Mouse (Mus musculus) spleen, adult 12 weeks (tissue): ENCODE results near the gene Exoc2.
A peak's percentile ranks its signal among the peaks of the same experiment; 100 is the strongest.

ENCODE experiments used
- DNase-seq: peaks from one replicate; pipeline ENCODE4 v3.0.0; 2022; ENCODE audit warnings: low spot score

Exoc2 gene

GRCm38 (mm10) chr13:30971047-30971446 lies 2.8 kb downstream of the Exoc2 start:
- DNase-seq = no peak

GRCm38 (mm10) chr13:30968311-30968710 lies 5.6 kb downstream of the Exoc2 start:
- DNase-seq = no peak

GRCm38 (mm10) chr13:30966507-30966911 lies 7.4 kb downstream of the Exoc2 start:
- no peak for DNase-seq

GRCm38 (mm10) chr13:30961932-30962331 lies 12.0 kb downstream of the Exoc2 start:
- no peak for DNase-seq

GRCm38 (mm10) chr13:30960714-30961113 lies 13.2 kb downstream of the Exoc2 start:
- no peak for DNase-seq

GRCm38 (mm10) chr13:30953580-30953979 lies 20.3 kb downstream of the Exoc2 start:
- DNase-seq = no peak

- DNase-seq = no peak
Measured at GRCm38 (mm10) chr13:30952044-30952443, 21.8 kb downstream of the Exoc2 start.

GRCm38 (mm10) chr13:30949181-30949580 lies 24.7 kb downstream of the Exoc2 start:
- DNase-seq = no peak

GRCm38 (mm10) chr13:30947540-30947939 lies 26.4 kb downstream of the Exoc2 start, which contains the start of gene Hus1b:
TSS of gene Hus1b (minus strand) at chr13:30947759.
- no peak for DNase-seq

- peak; percentile 12 for DNase-seq
Measured at GRCm38 (mm10) chr13:30947129-30947528, 26.8 kb downstream of the Exoc2 start.

GRCm38 (mm10) chr13:30945788-30946187 lies 28.1 kb downstream of the Exoc2 start:
- no peak for DNase-seq

- no peak for DNase-seq
Measured at GRCm38 (mm10) chr13:30932972-30933371, 40.9 kb downstream of the Exoc2 start.

GRCm38 (mm10) chr13:30931613-30932012 lies 42.3 kb downstream of the Exoc2 start:
- DNase-seq = no peak

GRCm38 (mm10) chr13:30929119-30929518 lies 44.8 kb downstream of the Exoc2 start:
- no peak for DNase-seq

- no peak for DNase-seq
Measured at GRCm38 (mm10) chr13:30924269-30924668, 49.6 kb downstream of the Exoc2 start.

GRCm38 (mm10) chr13:30921914-30922313 lies 52.0 kb downstream of the Exoc2 start:
- no peak for DNase-seq

GRCm38 (mm10) chr13:30913757-30914156 lies 60.1 kb downstream of the Exoc2 start:
- DNase-seq = no peak

GRCm38 (mm10) chr13:30913028-30913427 lies 60.9 kb downstream of the Exoc2 start:
- DNase-seq = no peak

GRCm38 (mm10) chr13:30911931-30912625 lies 61.8 kb downstream of the Exoc2 start:
- no peak for DNase-seq

- no peak for DNase-seq
Measured at GRCm38 (mm10) chr13:30910889-30911288, 63.0 kb downstream of the Exoc2 start.

- no peak for DNase-seq
Measured at GRCm38 (mm10) chr13:30902286-30902685, 71.6 kb downstream of the Exoc2 start.

- no peak for DNase-seq
Measured at GRCm38 (mm10) chr13:30901387-30902041, 72.4 kb downstream of the Exoc2 start.

GRCm38 (mm10) chr13:30894015-30894634 lies 79.8 kb downstream of the Exoc2 start:
- DNase-seq = no peak
